Mouse (Mus musculus) intestine, embryonic 16.5 days (tissue): ENCODE measurements around the gene Zmat5. TPM values are rescaled to one million over a fixed set of nuclear protein-coding genes. Genes with fewer than 3 reads are reported as not detected.

ENCODE experiments used
- ATAC-seq: fragments of 200-750 bp; cut with Nextera tagmentation; 2 replicates; pipeline ENCODE4 v1.8.0; 2017; ENCODE audit warnings: moderate TSS enrichment, moderate library complexity
- H3K27ac ChIP-seq: fragments of 300-500 bp; sonication (generic); 2 replicates; pipeline ENCODE4 v1.5.1; 2014; ENCODE audit warnings: mild to moderate bottlenecking, low read length
- H3K27me3 ChIP-seq: fragments of 300-500 bp; sonication (generic); replicated peaks from 2 replicates; pipeline ENCODE4 v1.6.1; 2014; ENCODE audit warnings: low read length, control low read depth, mixed read lengths; ENCODE audit not compliant: control insufficient read depth, insufficient read depth
- H3K36me3 ChIP-seq: fragments of 300-500 bp; sonication (generic); 2 replicates; pipeline ENCODE4 v1.6.1; 2014; ENCODE audit warnings: low read length, control low read depth; ENCODE audit not compliant: control insufficient read depth, insufficient read depth
- H3K4me1 ChIP-seq: fragments of 300-500 bp; sonication (generic); 2 replicates; pipeline ENCODE4 v1.6.1; 2014; ENCODE audit warnings: low read length, control low read depth, mixed read lengths; ENCODE audit not compliant: control insufficient read depth, insufficient read depth
- H3K4me2 ChIP-seq: fragments of 300-500 bp; sonication (generic); 2 replicates; pipeline ENCODE4 v1.6.1; 2014; ENCODE audit warnings: low read depth, low read length, control low read depth
- H3K4me3 ChIP-seq: fragments of 300-500 bp; sonication (generic); 2 replicates; pipeline ENCODE4 v1.5.1; 2014; ENCODE audit warnings: mild to moderate bottlenecking, low read length
- H3K9ac ChIP-seq: fragments of 300-500 bp; sonication (generic); 2 replicates; pipeline ENCODE4 v1.6.1; 2014; ENCODE audit warnings: low read depth, low read length
- H3K9me3 ChIP-seq: fragments of 300-500 bp; sonication (generic); 2 replicates; pipeline ENCODE4 v1.6.1; 2016; ENCODE audit warnings: low read length, control low read depth; ENCODE audit not compliant: control insufficient read depth
- WGBS: fragments of 180-500 bp; shearing (Covaris S2); extraction: QIAGEN DNeasy Blood & Tissue Kit; methylation state at CpG from one replicate; pipeline ENCODE4 v1.1.7; 2014; 5-methylcytosine and 5-hydroxymethylcytosine counted together
- polyA plus RNA-seq: library from polyadenylated mRNA; unstranded; fragments of >200 nt; fragmentation: Nextera tagmentation; extraction: Ambion mirVana; gene quantifications from 2 replicates; pipeline ENCODE4 v1.2.1, GENCODE M21; 2015

Gene Zmat5
- 64.8 and 66.0 TPM in 2 replicates for polyA plus RNA-seq

- Histone ChIP-seq H3K9ac (peak within 1 kb of the TSS; percentile 94), H3K4me3 (peak within 1 kb of the TSS; percentile 86), H3K36me3 (peaks cover 5% of the 10 kb centered on the region; the same call in 1 of the 2 replicates), H3K9me3 (no peaks in the 10 kb centered on the region), H3K4me1 (peaks cover 12% of the 10 kb centered on the region), H3K27ac (peak within 1 kb of the TSS; percentile 85), H3K27me3 (no peaks in the 10 kb centered on the region), H3K4me2 (peak within 1 kb of the TSS; percentile 83)
- WGBS = under 1% methylated on average over 47 of the region's 47 CpGs
- ATAC-seq = peak; percentile 98
Observed at GRCm38 (mm10) chr11:4704072-4704964, at the start of gene Zmat5, which contains the start of gene Uqcr10. Gene Zmat5 (plus strand): TSS chr11:4704678. Gene Uqcr10 (minus strand): TSS chr11:4704342.

- WGBS = 71% methylated on average over 1 of the region's 1 CpGs
- ATAC-seq = peak; percentile 40; the same call in 1 of the 2 replicates
- H3K27me3 ChIP-seq = no peaks in the 10 kb centered on the region
- H3K9me3 ChIP-seq = no peaks in the 10 kb centered on the region
- H3K27ac ChIP-seq = no peak overlapping the region
- H3K9ac ChIP-seq = no peak overlapping the region
- H3K4me1 ChIP-seq = peaks cover 3% of the 10 kb centered on the region; the same call in 1 of the 2 replicates
- H3K4me2 ChIP-seq = no peak overlapping the region
- no peak overlapping the region for H3K4me3 ChIP-seq
- H3K36me3 ChIP-seq = peaks cover 12% of the 10 kb centered on the region
Observed at GRCm38 (mm10) chr11:4659818-4660217, 44.7 kb upstream of the Zmat5 start.

- H3K9me3 ChIP-seq = no peaks in the 10 kb centered on the region
- no peak overlapping the region for H3K27ac ChIP-seq
- H3K4me1 ChIP-seq = peaks cover 3% of the 10 kb centered on the region; the same call in 1 of the 2 replicates
- no peak overlapping the region for H3K9ac ChIP-seq
- H3K4me2 ChIP-seq = no peak overlapping the region
- H3K36me3 ChIP-seq = peaks cover 12% of the 10 kb centered on the region
- 75% methylated on average over 7 of the region's 7 CpGs for WGBS
- ATAC-seq = no peak
- no peaks in the 10 kb centered on the region for H3K27me3 ChIP-seq
- H3K4me3 ChIP-seq = no peak overlapping the region
Observed at GRCm38 (mm10) chr11:4660309-4661025, 44.0 kb upstream of the Zmat5 start.

- H3K4me2 ChIP-seq = no peak overlapping the region
- 73% methylated on average over 4 of the region's 4 CpGs for WGBS
- H3K9ac ChIP-seq = no peak overlapping the region
- H3K4me3 ChIP-seq = no peak overlapping the region
- no peaks in the 10 kb centered on the region for H3K9me3 ChIP-seq
- H3K27ac ChIP-seq = no peak overlapping the region
- peak; percentile 62; the same call in 1 of the 2 replicates for ATAC-seq
- peaks cover 12% of the 10 kb centered on the region for H3K36me3 ChIP-seq
- peaks cover 3% of the 10 kb centered on the region; the same call in 1 of the 2 replicates for H3K4me1 ChIP-seq
- no peaks in the 10 kb centered on the region for H3K27me3 ChIP-seq
Observed at GRCm38 (mm10) chr11:4661324-4661723, 43.2 kb upstream of the Zmat5 start.

- 87% methylated on average over 10 of the region's 10 CpGs for WGBS
- H3K27me3 ChIP-seq = no peaks in the 10 kb centered on the region
- no peak overlapping the region for H3K27ac ChIP-seq
- no peak overlapping the region for H3K9ac ChIP-seq
- H3K9me3 ChIP-seq = no peaks in the 10 kb centered on the region
- no peak overlapping the region for H3K4me3 ChIP-seq
- no peak for ATAC-seq
- no peak overlapping the region for H3K4me2 ChIP-seq
- H3K36me3 ChIP-seq = peaks cover 12% of the 10 kb centered on the region
- H3K4me1 ChIP-seq = peaks cover 3% of the 10 kb centered on the region; the same call in 1 of the 2 replicates
Observed at GRCm38 (mm10) chr11:4661871-4662495, 42.5 kb upstream of the Zmat5 start.

GRCm38 (mm10) chr11:4662496-4662878, 42.0 kb upstream of the Zmat5 start:
- Histone ChIP-seq H3K4me1 (peaks cover 3% of the 10 kb centered on the region; the same call in 1 of the 2 replicates), H3K9me3 (no peaks in the 10 kb centered on the region), H3K36me3 (peaks cover 12% of the 10 kb centered on the region), H3K9ac (no peak overlapping the region), H3K4me3 (no peak overlapping the region), H3K27ac (no peak overlapping the region), H3K4me2 (no peak overlapping the region), H3K27me3 (no peaks in the 10 kb centered on the region)
- ATAC-seq = no peak
- 87% methylated on average over 11 of the region's 11 CpGs for WGBS

- Histone ChIP-seq H3K36me3 (peaks cover 4% of the 10 kb centered on the region; the same call in 1 of the 2 replicates), H3K27ac (no peak overlapping the region), H3K9me3 (no peaks in the 10 kb centered on the region), H3K4me2 (no peak overlapping the region), H3K4me3 (no peak overlapping the region), H3K9ac (no peak overlapping the region), H3K4me1 (no peaks in the 10 kb centered on the region; the same call in 1 of the 2 replicates), H3K27me3 (no peaks in the 10 kb centered on the region)
- 85% methylated on average over 4 of the region's 4 CpGs for WGBS
- ATAC-seq = no peak
Observed at GRCm38 (mm10) chr11:4671736-4672135, 32.7 kb upstream of the Zmat5 start.

GRCm38 (mm10) chr11:4674593-4674992, 29.9 kb upstream of the Zmat5 start:
- no peaks in the 10 kb centered on the region for H3K27me3 ChIP-seq
- no peaks in the 10 kb centered on the region; the same call in 1 of the 2 replicates for H3K4me1 ChIP-seq
- no peaks in the 10 kb centered on the region for H3K9me3 ChIP-seq
- peak overlapping the region; percentile 20; the same call in 1 of the 2 replicates for H3K27ac ChIP-seq
- no peak overlapping the region for H3K4me2 ChIP-seq
- H3K4me3 ChIP-seq = no peak overlapping the region
- ATAC-seq = no peak
- no peak overlapping the region for H3K9ac ChIP-seq
- 96% methylated on average over 1 of the region's 1 CpGs for WGBS
- peaks cover 7% of the 10 kb centered on the region; the same call in 1 of the 2 replicates for H3K36me3 ChIP-seq
